Mouse (Mus musculus): Measurements from ENCODE around the gene Tub.

The Tub gene

DNA sequence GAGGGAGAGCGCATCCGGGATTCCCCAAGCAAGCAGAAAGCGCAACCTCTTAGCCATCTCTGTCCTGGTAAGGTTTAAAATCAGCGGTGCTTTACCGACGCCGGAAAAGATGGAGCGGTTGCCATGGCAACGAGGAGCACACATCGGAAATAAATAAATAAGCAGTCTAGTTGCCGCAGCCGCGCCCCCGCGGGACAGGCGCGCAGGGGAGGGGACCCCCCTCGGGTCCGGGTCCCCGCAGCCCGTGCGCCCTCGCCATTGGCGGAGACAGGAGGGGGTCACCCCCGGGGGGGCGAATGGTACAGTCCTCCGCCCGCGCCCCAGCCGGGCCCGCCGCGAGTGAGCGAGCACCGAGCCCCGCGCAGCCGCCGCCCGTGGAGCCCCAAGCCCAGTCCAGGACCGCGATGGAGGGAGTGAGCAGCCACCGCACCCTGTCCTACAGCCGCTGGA, at the start of gene Tub:
Gene Tub (plus strand): TSS at position 27 of the 450 bp plus-strand sequence.
- DNase-seq (ENCODE audit: low spot score in 2 of 2): no peak

DNA sequence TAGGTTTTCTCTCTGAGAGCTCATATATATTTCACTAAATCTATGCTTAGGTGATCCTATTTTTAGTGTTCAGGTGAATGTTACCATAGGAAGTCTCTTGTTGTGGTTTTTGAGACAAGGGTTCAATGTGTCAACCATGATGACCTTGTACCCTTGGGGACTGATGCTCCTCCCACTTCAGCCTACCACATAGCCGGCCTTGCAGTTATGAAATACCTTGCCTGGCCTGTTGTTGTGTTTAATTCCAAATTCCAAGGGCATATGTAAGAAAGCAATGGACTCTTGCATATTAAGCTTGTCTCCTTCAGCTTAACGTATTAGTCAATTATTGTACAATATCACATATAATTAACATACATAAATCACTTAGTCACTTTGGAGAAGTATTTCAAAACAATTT, 46.2 kb upstream of the Tub start:
- DNase-seq (ENCODE audit: low spot score in 2 of 2): no peak

DNA sequence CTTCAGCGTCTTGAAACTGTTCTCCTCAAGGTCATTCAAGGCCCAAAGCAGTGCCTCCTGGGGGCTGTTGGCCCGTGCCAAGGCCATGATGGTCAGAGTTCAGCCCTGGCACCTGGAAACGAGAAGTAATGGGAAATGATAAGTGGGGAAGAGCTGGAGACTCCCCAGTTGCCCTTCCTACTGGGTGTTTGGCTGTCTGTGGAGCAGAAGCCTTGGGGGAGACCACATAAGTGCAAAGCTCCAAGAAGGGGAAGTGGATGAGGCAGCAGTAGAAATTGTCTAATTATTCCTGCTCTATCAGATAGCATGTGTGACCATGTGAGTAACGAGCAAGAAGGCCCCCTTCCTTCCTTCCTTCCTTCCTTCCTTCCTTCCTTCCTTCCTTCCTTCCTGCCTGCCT, 23.1 kb upstream of the Tub start:
- peak in 1 of 2 experiments; percentile 53 for DNase-seq (ENCODE audit: low spot score in 2 of 2)

DNA sequence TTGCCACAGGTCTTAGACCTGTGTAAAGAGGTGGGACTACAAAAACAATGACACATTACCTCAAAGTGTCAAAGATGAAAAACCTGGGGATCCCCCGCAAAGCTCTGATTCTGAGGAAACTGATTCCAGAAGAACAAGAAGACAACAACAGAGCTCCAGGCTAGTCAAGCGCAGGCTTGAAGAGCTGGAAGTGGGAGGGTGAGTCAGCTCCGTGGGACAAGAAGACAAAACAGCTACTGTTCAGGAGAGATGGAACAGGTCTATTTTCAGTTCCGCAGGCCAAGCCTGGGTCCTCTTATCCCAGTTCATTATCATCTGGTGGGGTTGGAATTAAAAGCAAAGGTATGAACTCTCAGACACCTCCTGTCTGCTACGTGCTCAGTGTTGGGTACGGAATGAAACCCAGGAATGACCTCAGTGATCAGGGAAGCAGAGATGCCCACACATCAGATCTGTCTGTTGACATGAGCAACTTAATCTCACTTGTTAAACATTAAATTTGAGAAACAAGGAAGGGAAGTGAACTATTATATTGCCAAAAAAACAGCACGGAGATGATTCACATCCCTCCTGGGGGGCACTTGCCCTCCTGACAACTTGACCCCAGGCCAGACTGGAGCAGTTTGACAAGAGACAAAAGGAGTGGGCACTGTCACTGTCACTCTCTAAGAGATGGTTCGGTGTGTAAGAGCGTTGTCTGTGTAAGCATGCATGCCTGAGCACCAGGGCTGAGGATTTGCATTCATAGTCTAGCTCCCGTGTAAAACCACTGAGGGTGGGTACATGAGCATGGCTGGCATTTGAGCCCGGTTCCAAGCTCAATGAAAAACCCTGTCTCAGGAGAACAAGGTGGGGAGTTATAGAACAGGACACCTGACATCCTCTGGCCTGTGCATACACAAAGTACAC, 21.6 kb upstream of the Tub start:
- DNase-seq (ENCODE audit: low spot score in 2 of 2): peak in 1 of 2 experiments; percentile 33

DNA sequence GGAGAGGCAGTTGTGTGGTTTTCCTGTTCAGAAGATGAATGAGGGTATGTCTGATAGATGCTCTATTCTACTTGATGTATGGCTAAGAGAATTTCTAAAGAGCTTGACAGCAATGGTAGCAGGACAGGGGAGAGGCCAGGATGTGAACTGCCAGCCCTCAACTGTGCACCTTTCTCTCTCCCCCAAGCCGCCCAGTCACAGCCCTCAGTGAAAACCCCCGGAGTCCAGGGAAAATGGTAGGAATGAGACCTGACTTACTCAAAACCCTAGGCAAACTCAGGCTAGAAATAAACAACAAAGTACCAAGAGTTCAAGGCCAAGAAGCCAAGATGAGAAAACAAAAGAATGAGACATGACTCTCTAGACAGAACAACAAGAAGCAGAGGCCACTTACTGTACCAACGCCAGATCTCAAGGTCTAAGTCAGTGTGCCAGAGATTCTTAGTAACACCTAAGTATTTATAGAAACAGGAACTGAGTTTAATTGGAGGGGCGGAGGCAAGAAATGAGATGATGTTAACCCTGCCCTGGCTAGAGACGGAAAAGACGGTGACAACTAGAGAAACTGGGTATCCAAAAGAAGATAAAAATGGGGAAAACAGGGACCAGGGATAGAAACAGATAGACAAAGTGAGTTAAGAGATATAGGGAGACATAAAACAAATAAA, 20.3 kb upstream of the Tub start, which contains the start of gene Nlrp10:
Gene Nlrp10 (minus strand): TSS at position 453 of the 668 bp plus-strand sequence.
- DNase-seq (ENCODE audit: low spot score in 2 of 2): peak in 1 of 2 experiments; percentile 54

DNA sequence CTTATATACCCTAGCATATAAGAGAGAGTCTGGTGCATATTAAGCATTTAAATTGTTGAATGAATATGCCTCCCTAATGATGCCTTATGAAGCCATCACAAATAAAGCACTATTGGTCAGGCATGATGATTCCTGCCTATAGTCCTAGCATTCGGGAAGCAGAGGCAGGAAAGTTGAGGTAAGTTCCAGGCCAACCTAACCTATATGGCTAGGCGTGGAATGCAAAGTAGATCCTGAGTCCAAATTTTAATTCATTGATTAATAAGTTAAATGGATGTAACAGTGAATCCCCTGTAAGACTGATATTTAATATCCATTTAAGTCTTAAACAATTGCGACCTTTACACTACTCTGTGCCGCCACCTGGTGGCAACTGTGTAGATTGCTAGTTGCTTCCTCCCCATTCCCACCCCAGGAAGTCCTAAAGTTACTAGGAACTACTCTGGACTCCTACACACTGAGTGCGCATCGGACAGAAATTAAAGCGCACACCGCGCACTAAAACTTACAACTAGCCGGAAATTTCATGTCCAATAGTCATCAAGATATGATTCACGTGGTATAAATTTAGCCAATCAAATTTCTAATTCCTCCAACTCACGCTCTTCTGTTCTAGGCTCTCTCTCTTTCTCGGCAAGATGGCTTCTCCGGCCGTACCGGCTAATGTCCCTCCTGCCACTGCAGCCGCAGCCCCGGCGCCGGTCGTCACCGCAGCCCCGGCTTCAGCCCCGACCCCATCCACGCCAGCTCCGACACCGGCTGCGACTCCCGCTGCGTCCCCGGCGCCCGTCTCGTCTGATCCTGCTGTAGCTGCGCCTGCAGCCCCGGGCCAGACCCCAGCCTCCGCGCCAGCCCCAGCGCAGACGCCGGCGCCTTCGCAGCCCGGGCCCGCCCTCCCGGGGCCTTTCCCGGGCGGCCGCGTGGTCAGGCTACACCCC, 16.1 kb upstream of the Tub start, which contains the start of gene Eif3f:
Gene Eif3f (plus strand): TSS at position 624 of the 938 bp plus-strand sequence.
- DNase-seq (ENCODE audit: low spot score in 2 of 2): peak; percentile 89 to 94

DNA sequence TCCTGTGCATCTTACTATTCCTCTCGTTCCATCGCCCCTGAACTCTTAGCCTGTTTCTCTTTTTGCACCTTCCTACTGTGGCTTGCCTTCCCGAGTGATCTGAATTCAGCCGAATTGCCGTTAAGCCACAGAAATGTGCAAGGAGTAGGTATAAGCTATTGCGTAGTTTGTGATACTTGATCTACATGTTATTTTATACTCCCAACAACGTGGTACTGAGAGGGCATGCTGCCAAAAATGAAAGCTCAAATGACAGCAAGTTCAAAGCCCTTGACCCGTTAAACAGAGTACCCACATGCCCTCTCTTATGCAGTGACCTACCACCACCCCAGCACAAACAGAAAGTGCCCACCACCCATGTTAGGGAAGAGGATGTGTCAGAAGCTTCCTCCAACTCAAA, 15.3 kb upstream of the Tub start:
- no peak for DNase-seq (ENCODE audit: low spot score in 2 of 2)

DNA sequence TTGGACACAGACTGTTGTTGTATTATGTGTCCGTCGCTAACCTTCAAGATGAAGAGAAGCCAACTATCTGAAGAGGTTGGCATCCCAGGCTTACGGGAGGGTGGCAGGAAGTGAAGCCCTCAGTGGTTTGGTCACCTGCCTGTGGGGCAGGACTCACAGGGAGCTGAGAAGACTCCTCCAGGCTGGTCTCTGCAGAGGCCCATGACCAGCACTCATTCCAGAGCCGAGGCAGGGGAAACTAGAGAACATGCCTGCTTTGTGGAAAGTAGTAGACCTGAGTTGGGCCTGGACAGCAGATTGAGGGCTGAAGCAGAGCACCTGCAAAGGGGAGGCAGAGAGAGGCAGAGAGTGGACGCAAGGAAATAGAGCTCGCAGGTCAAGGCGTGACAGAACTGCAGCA, 14.7 kb upstream of the Tub start:
- DNase-seq (ENCODE audit: low spot score in 2 of 2): peak in 1 of 2 experiments; percentile 57

DNA sequence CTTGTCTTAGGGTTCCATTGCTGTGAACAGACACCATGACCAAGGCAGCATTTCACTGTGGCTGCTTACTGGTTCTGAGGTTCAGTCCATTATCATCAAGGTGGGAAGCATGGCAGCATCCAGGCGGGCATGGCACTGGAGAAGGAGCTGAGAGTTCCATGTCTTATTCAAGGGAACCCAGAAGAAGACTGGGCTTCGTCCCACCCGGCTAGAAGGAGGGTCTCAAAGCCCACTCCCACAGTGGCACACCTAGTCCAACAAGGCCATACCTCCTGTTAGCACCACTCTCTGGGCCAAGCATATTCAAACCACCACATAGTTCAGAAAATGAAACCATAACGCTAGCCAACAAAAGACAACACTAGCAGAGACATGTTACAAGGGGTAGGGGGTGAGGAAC, 13.5 kb upstream of the Tub start:
- peak in 1 of 2 experiments; percentile 40 for DNase-seq (ENCODE audit: low spot score in 2 of 2)

DNA sequence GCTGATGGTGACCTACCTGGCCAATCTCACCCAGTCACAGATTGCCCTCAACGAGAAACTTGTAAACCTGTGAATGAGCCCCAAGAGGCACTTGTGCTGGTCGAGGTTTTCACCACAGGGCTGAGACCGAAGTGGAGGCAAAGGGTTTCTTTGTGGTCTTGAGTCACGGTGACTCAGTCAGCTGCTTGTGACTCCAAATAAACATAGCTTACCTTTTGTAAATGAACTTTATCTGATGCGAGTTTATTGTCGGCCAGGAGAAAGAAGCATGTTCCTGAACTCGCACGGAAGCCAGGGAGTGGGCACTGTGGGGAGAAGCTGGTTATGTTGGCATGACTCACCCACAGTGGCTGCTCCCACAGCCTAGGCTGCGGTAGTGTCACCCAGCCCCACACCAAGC, 8.7 kb upstream of the Tub start:
- no peak for DNase-seq (ENCODE audit: low spot score in 2 of 2)

DNA sequence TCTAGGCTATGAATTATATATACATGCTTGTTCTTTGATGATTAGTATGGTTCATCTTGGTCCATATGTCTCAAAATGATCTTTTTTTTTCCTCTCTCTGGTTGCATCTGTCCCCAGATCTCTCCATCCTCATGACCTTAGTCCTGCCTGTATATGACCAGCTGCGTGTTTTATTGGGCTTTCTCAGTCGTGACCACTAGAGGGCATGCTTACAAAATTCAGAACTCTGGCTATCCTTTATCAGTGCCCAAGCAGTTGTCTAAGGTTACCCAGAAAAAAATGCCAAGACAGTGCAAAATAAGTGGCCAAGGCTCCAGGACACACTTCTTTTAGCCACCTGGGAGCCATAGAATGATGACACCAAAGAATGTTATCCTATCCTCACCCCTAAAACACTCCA, 6.1 kb upstream of the Tub start:
- DNase-seq (ENCODE audit: low spot score in 2 of 2): no peak

DNA sequence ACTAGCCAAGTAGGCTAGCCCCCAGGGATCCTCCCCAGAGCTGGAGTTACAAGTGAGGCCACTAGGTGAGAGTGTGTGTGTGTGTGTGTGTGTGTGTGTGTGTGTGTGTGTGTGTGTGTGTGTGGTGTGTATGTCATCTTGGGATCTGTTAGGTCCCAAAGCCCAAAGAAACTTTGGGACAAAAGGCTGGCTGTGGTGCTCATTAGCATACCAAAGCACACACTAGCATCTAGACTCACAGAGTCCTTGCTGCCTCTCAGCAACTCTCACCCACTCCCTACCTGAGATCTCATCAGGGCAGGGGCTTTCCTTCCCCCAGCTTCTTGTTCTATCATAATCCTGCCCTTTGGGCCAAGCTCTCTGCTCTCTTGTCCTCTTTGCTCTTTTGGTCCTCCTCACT, 1.5 kb upstream of the Tub start:
- DNase-seq (ENCODE audit: low spot score in 2 of 2): no peak

DNA sequence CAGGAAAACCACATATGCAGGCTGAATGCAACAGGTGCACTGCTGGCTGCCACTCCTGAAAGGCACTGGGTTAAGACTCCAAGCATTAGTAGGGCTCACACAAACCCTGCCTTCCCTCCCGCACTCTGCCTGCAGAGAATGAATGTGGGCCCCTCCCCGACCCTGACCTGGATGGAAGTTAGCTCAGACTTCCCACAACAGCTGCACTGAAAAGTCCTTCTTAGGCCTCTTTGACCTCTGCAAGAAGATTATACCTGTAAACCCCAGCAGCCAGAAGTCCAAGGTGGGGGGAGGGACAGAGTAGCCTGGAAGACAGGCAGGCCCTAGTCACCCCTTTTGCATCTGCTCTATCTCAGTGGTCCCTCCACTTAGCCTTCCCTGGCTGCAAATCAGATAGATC, 837 bp upstream of the Tub start:
- DNase-seq (ENCODE audit: low spot score in 2 of 2): no peak

DNA sequence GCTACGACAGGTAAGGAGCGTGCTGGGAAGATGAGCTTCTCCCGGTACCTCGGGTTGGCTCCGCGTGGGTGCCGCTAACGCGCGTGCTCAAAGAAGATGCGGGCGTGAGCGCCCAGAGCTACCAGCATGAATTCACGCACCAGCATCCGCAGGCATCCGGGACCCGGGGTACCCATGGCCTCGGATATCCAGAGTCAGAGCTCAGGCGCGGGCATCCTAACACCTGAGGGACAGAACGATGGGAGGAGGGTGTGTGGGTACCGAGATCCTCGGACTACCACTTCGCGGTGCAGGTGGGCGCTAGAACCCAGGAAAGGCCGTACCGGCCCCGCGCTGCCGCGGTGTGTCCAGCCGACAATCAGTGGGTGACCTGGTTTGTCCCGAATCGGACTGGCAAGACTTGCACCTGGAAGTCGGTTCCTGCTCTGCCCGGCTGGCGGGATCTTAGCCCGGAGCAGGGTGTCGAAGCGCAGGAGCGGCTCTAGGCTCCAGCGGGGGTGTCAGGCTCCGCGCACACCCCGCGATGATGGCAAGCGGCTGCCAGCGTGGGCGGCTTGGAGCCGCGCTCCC, 709 bp downstream of the Tub start:
- DNase-seq (ENCODE audit: low spot score in 2 of 2): no peak

DNA sequence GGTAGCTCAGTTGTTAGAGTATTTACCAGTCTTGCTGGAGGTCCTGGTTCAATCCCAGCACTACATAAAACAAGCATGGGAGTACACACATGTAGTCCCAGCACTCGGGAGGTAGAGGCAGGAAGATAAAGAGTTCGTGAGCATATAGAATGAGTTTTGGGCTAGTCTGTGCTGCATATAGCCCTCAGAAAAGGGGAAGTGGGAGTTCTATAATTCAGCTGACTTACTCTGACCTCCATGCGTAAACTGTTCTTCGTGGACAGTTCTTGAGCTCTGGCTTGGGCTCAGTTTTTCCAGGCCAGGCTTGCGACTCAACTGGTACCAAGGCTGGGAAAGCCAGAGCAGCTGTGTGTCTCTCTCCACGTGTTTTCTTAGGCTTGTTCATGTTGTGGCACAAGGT, 2.7 kb downstream of the Tub start:
- no peak for DNase-seq (ENCODE audit: low spot score in 2 of 2)

DNA sequence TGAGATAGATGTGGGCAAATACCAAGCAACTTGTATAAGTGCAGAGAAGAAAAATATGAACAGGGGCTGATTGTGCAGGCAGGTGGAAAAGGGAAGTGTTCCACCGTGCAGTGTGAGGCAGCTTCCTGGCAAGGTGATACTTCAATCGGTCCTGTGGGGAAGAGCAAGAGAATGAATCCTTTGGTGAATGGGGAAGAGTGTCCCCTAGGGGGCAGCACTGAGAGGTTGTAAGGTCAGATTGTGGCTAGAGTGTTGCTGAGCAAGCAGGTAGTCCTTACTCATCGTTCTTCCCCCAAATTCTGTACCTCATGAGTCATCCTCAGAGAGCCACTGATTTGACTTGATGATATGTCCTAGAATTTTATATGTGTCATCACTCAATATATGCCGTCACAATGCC, 4.0 kb downstream of the Tub start:
- DNase-seq (ENCODE audit: low spot score in 2 of 2): peak; percentile 20 to 73

DNA sequence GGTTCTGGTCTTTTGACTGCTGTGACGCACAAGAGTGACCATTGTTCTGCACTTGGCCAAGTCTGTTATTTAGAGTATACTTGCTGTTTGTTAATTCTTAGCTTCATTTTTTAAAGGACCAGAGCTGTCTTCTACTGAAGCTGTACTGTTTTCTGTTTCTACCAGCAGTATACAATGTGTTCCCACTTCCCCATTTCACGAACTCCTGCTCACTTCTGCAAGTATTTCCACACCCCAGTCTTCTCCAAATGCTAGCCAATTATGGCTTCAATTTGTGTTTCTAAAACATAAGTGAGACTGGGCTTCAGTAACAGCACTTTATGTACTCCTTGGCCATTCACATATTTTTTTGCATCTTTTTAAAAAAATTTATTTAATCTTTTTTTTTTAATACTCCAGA, 7.6 kb downstream of the Tub start:
- DNase-seq (ENCODE audit: low spot score in 2 of 2): no peak

DNA sequence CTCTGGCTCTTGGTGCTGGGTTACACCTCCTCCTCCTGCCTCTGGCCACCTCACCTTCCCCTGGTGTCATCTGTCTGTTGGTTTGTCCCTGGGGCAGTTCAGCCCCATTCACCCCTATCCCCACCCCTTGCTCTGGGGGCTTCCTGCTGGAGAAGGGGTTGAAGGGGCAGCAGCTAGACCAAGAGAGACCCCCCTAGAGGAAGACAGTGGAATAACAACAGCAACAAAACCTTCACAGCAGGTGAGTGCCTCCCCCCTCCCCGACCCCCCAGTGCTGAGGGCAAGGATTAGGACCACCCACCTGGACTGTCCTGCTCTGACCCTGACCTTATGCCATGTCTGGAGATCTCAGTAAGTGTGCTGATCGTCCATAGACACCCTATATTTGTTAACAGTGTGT, 15.8 kb downstream of the Tub start:
- no peak for DNase-seq (ENCODE audit: low spot score in 2 of 2)

DNA sequence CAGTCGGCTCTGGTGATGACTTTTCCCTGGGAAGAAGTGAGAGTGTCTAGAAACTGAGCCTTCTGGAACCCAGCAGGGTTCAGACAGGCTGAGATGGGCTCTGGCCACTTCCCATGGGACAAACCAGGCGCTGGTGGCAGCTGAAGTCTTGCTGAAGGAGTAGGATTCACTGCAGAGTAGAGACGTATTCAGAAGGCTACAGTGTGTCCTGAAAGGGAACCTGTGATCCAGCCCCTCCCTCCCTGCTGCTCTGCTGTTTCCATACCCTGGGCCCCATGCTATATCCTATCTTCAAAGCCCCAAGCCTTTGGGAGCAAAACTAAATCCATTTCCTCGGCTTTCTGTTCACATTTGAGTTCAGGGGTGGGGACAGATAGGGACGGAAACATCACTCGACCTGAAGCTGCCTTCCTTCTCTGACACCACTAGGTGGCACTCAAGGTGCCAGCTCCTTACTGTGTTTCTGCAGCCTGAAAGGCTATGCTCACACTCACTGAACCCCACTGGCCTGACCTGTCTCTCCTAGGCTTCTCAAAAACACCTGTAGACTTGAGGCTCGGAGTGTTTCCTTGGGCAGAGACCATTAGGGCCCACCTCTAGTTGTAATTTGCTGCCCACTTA, 16.7 kb downstream of the Tub start:
- no peak for DNase-seq (ENCODE audit: low spot score in 2 of 2)

DNA sequence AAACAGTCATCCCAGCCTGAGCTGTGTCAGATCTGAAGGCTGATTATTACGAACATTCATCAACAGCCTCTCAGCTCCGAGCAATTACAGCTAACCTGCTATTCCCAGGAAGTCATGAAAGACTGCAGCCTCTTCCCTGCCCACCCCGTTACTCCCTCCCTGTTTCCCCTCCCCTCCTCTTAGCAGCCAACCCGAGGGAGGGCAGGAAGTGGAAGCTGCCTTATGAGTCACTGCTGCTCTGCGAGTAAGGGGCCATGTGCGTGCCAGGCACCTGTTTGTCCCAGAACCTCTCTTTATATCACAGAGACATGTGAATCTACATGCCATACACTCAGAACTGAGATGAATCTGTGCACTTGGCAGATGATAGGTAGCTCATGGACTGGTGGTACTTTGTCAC, 18.1 kb downstream of the Tub start:
- DNase-seq (ENCODE audit: low spot score in 2 of 2): no peak

DNA sequence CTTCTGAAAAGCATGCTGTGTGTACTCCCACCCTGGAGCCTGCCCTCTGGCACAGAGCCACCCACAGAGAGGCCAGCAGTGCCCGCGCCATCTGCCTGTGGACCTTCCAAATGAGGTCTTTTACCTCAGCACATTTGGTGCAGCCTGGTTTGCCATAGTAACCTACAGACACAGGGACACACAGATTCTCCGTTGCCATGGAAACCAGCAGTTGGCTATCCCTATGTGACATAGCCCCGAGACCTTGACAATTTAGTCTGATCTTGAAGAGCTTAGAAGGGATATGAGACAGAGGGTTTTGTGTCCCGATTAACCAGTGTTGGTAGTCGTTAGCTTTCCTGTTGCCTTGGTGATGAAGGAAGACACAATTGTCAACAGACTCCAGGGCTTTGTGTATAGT, 22.1 kb downstream of the Tub start:
- DNase-seq (ENCODE audit: low spot score in 2 of 2): no peak

All from spleen, postnatal 4 days (tissue).